Mouse (Mus musculus) hindbrain, embryonic 14.5 days (tissue): ENCODE measurements around the gene Eln. TPM values are rescaled to one million over a fixed set of nuclear protein-coding genes. Genes with fewer than 3 reads are reported as not detected.

ENCODE experiments used
- ATAC-seq: fragments of 200-750 bp; cut with Nextera tagmentation; 2 replicates; pipeline ENCODE4 v1.8.0; 2017; ENCODE audit warnings: moderate number of reproducible peaks, mild to moderate bottlenecking, moderate TSS enrichment, moderate library complexity; ENCODE audit not compliant: low FRiP score
- DNase-seq: peaks from one replicate; pipeline ENCODE4 v3.0.0-alpha.2; 2015; ENCODE audit warnings: low spot score
- H3K27ac ChIP-seq: fragments of 300-500 bp; sonication (generic); 2 replicates; pipeline ENCODE4 v1.5.1; 2014; ENCODE audit warnings: mild to moderate bottlenecking, moderate library complexity
- H3K27me3 ChIP-seq: fragments of 300-500 bp; sonication (generic); 2 replicates; pipeline ENCODE4 v1.6.1; 2014; ENCODE audit warnings: mild to moderate bottlenecking, low read length, mixed read lengths; ENCODE audit not compliant: control insufficient read depth, insufficient read depth
- H3K36me3 ChIP-seq: fragments of 300-500 bp; sonication (generic); replicated peaks from 2 replicates; pipeline ENCODE4 v1.6.1; 2014; ENCODE audit not compliant: control insufficient read depth, insufficient read depth
- H3K4me1 ChIP-seq: fragments of 300-500 bp; sonication (generic); replicated peaks from 2 replicates; pipeline ENCODE4 v1.6.1; 2014; ENCODE audit warnings: antibody characterized with exemption, low read length, mixed read lengths; ENCODE audit not compliant: control insufficient read depth, insufficient read depth
- H3K4me2 ChIP-seq: fragments of 300-500 bp; sonication (generic); replicated peaks from 2 replicates; pipeline ENCODE4 v1.6.1; 2014; ENCODE audit warnings: mild to moderate bottlenecking, moderate library complexity
- H3K4me3 ChIP-seq: fragments of 300-500 bp; sonication (generic); replicated peaks from 2 replicates; pipeline ENCODE4 v1.5.1; 2014; ENCODE audit warnings: mild to moderate bottlenecking, low read length
- H3K9ac ChIP-seq: fragments of 300-500 bp; sonication (generic); 2 replicates; pipeline ENCODE4 v1.6.1; 2014
- H3K9me3 ChIP-seq: fragments of 300-500 bp; sonication (generic); 2 replicates; pipeline ENCODE4 v1.6.1; 2016; ENCODE audit warnings: low read length; ENCODE audit not compliant: control insufficient read depth
- WGBS: fragments of 180-500 bp; shearing (Covaris S2); extraction: QIAGEN DNeasy Blood & Tissue Kit; methylation state at CpG from one replicate; pipeline ENCODE4 v1.1.7; 2014; 5-methylcytosine and 5-hydroxymethylcytosine counted together
- polyA plus RNA-seq: library from polyadenylated mRNA; unstranded; fragments of >200 nt; fragmentation: Nextera tagmentation; extraction: Ambion mirVana; gene quantifications from 2 replicates; pipeline ENCODE4 v1.2.1, GENCODE M21; 2014

Gene Eln
- polyA plus RNA-seq = 17.9 and 21.4 TPM in 2 replicates

DNA sequence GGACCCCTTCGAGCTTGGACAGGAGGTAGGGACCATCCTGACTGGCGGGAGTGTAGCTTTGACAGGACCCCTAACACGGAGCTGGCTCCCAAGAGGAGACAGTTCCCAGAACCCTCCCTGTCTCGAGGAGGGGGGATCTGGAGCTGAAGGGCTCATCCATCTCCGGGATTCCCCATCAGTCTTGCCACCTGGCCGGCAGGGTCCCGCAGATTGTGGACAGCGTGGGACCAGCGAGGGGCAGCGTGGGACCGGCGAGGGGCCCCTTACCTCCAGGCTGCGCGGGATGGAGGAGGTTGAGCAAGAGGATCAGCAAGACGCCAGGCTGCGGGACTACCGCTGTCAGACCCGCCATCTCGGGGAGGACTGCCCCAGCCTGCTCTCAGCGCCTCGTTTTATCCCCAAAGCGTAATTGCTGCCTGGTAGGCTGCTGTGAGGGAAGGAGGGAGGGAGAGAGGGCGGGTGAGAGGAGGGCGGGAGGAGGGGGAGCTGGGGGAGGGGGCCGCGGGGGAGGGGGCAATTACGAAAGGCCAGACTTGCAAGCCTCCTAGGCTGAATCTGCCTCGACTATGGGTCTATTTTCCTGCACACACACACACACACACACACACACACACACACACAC lies at the start of gene Eln:
TSS of gene Eln (minus strand) at position 434 of the 622 bp plus-strand sequence.
- Histone ChIP-seq H3K9me3 (no peaks in the 10 kb centered on the region), H3K36me3 (no peaks in the 10 kb centered on the region), H3K9ac (peak within 1 kb of the TSS; percentile 63), H3K4me1 (peaks cover 5% of the 10 kb centered on the region), H3K27me3 (no peaks in the 10 kb centered on the region), H3K4me2 (peak within 1 kb of the TSS; percentile 80), H3K4me3 (peak within 1 kb of the TSS; percentile 38), H3K27ac (peak within 1 kb of the TSS; percentile 27; the same call in 1 of the 2 replicates)
- DNase-seq (peak; percentile 44), ATAC-seq (peak; percentile 65; the same call in 1 of the 2 replicates)
- WGBS = 2% methylated on average over 20 of the region's 28 CpGs

- Histone ChIP-seq H3K36me3 (no peaks in the 10 kb centered on the region), H3K9ac (no peak overlapping the region), H3K4me2 (no peak overlapping the region), H3K9me3 (0 out of 2 replicates have a peak, but pooled peaks cover 5% of the 10 kb centered on the region), H3K4me1 (peaks cover 7% of the 10 kb centered on the region; the same call in 1 of the 2 replicates), H3K27ac (no peak overlapping the region), H3K27me3 (no peaks in the 10 kb centered on the region), H3K4me3 (no peak overlapping the region)
- no peak for DNase-seq
- 89% methylated on average over 15 of the region's 15 CpGs for WGBS
- ATAC-seq = no peak
Observed at GRCm38 (mm10) chr5:134790080-134790995, 43.2 kb upstream of the Eln start.

- no peak overlapping the region for H3K9ac ChIP-seq
- 0 out of 2 replicates have a peak, but pooled peaks cover 5% of the 10 kb centered on the region for H3K9me3 ChIP-seq
- H3K4me2 ChIP-seq = no peak overlapping the region
- no peaks in the 10 kb centered on the region for H3K27me3 ChIP-seq
- peaks cover 7% of the 10 kb centered on the region; the same call in 1 of the 2 replicates for H3K4me1 ChIP-seq
- WGBS = 61% methylated on average over 12 of the region's 12 CpGs
- DNase-seq (peak; percentile 31), ATAC-seq (no peak)
- H3K4me3 ChIP-seq = no peak overlapping the region
- no peaks in the 10 kb centered on the region for H3K36me3 ChIP-seq
- no peak overlapping the region for H3K27ac ChIP-seq
Observed at GRCm38 (mm10) chr5:134788237-134788636, 41.1 kb upstream of the Eln start.

DNA sequence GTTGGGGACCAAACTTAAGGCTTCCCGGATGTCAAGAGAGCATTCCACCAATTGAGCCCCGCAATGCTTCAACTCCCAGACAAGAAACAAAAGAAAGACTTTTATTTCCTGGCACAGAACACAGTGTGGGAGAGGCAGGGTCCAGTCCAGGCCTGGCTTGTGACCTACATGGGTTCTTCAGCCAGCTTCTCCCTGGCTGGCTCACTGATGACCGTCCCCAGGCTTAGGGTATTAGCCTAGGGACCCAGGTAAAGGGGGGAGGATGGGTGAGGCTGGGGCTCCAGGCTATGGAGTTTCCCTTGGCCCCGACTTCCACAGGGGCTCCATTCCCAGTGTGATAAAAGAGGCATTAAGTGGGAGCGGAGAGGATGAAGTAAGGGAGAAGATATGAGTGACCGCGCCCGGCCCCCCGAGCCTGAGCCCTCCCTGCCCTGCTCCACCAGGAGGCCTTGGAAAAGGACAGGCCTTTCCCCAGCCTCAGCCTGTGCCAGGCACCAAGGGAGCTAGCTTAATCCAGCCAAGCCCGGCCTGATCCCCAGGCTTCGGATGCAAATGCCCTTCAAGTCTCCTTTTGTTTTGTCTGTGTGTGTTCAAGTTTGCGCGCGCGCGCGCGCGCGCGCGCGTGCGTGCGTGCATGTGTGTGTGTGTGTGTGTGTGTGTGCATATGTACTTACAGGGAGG lies 38.7 kb upstream of the Eln start:
- Histone ChIP-seq H3K27me3 (no peaks in the 10 kb centered on the region), H3K4me1 (peaks cover 7% of the 10 kb centered on the region; the same call in 1 of the 2 replicates), H3K9me3 (no peaks in the 10 kb centered on the region), H3K27ac (no peak overlapping the region), H3K4me2 (no peak overlapping the region; the same call in 1 of the 2 replicates), H3K9ac (peak overlapping the region; percentile 18), H3K4me3 (no peak overlapping the region), H3K36me3 (no peaks in the 10 kb centered on the region)
- WGBS = 40% methylated on average over 25 of the region's 25 CpGs
- DNase-seq (peak; percentile 38), ATAC-seq (no peak)

- Histone ChIP-seq H3K4me3 (no peak overlapping the region), H3K36me3 (no peaks in the 10 kb centered on the region), H3K9me3 (no peaks in the 10 kb centered on the region), H3K4me2 (no peak overlapping the region), H3K27me3 (no peaks in the 10 kb centered on the region), H3K27ac (no peak overlapping the region), H3K9ac (no peak overlapping the region), H3K4me1 (peaks cover 7% of the 10 kb centered on the region; the same call in 1 of the 2 replicates)
- ATAC-seq (no peak), DNase-seq (no peak)
- 66% methylated on average over 2 of the region's 2 CpGs for WGBS
Observed at GRCm38 (mm10) chr5:134783794-134784193, 36.7 kb upstream of the Eln start.

DNA sequence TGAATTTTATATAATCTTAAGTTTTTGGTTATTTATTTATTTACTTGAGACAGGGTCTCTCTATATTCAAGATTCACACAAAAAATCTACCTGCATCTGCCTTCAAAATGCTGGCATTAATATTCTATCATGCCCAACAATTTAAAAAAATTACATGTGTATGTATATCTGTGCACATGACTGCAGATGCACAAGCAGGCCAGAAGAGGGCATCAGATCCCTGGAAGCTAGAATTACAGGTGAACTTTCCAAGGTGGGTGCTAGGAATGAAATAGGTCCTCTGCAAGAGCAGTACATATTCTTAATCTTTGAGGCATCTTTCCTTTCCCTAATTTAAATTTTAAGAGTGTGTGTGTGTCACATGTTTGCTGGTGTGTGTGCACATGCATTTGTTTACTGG lies 33.8 kb upstream of the Eln start:
- no peak for ATAC-seq

GRCm38 (mm10) chr5:134780146-134780545 lies 33.0 kb upstream of the Eln start:
- no peak for ATAC-seq
- no peak overlapping the region for H3K9ac ChIP-seq
- H3K9me3 ChIP-seq = no peaks in the 10 kb centered on the region
- no peaks in the 10 kb centered on the region for H3K27me3 ChIP-seq
- no peak for DNase-seq
- H3K36me3 ChIP-seq = no peaks in the 10 kb centered on the region
- H3K4me1 ChIP-seq = no peaks in the 10 kb centered on the region
- no peak overlapping the region for H3K27ac ChIP-seq
- 81% methylated on average over 2 of the region's 2 CpGs for whole genome bisulfite sequencing
- H3K4me3 ChIP-seq = no peak overlapping the region
- no peak overlapping the region for H3K4me2 ChIP-seq

More for the DNA sequence above, 33.8 kb upstream of the Eln start:
- Histone ChIP-seq H3K9ac (no peak overlapping the region), H3K27me3 (no peaks in the 10 kb centered on the region), H3K36me3 (no peaks in the 10 kb centered on the region), H3K27ac (no peak overlapping the region), H3K4me3 (no peak overlapping the region), H3K4me1 (peaks cover 4% of the 10 kb centered on the region; the same call in 1 of the 2 replicates), H3K4me2 (no peak overlapping the region), H3K9me3 (no peaks in the 10 kb centered on the region)
- DNase-seq = no peak

GRCm38 (mm10) chr5:134776551-134776950 lies 29.4 kb upstream of the Eln start:
- ATAC-seq = no peak
- no peak for DNase-seq
- Histone ChIP-seq H3K4me1 (no peaks in the 10 kb centered on the region), H3K9ac (no peak overlapping the region), H3K27me3 (no peaks in the 10 kb centered on the region), H3K27ac (no peak overlapping the region), H3K9me3 (no peaks in the 10 kb centered on the region), H3K4me3 (no peak overlapping the region), H3K36me3 (no peaks in the 10 kb centered on the region), H3K4me2 (no peak overlapping the region)
- WGBS = 87% methylated on average over 12 of the region's 12 CpGs

GRCm38 (mm10) chr5:134772522-134772921 lies 25.4 kb upstream of the Eln start:
- no peak for DNase-seq
- Histone ChIP-seq H3K27ac (no peak overlapping the region), H3K36me3 (no peaks in the 10 kb centered on the region), H3K27me3 (no peaks in the 10 kb centered on the region), H3K4me1 (no peaks in the 10 kb centered on the region), H3K9me3 (no peaks in the 10 kb centered on the region), H3K4me3 (no peak overlapping the region), H3K4me2 (no peak overlapping the region), H3K9ac (no peak overlapping the region)
- WGBS = 88% methylated on average over 12 of the region's 12 CpGs
- no peak for ATAC-seq
